Mouse (Mus musculus): ENCODE measurements around the gene Cmpk1. TPM values are rescaled to one million over a fixed set of nuclear protein-coding genes. Genes with fewer than 3 reads are reported as not detected.

The Cmpk1 gene
- polyA plus RNA-seq, 1 experiment: 28.6 TPM

- H3K36me3 ChIP-seq (ENCODE audit: control insufficient read depth, insufficient read depth): peaks cover 23% of the 10 kb centered on the region
- peak within 1 kb of the TSS; percentile 98 for H3ac ChIP-seq (ENCODE audit: control insufficient read depth, insufficient read length, low read depth)
- H3K27me3 ChIP-seq (ENCODE audit: control insufficient read depth, insufficient read depth, insufficient read length): no peaks in the 10 kb centered on the region
- peak within 1 kb of the TSS; percentile 83 for H3K4me3 ChIP-seq (ENCODE audit: insufficient read depth, poor library complexity, severe bottlenecking)
- H3K79me2 ChIP-seq (ENCODE audit: control insufficient read depth, insufficient read depth): peaks cover 44% of the 10 kb centered on the region
- peaks cover 33% of the 10 kb centered on the region for H3K79me3 ChIP-seq (ENCODE audit: low read depth)
- TF ChIP-seq CTCF (IDR thresholded peaks at IDR 0.05; ENCODE audit: control insufficient read depth, insufficient read depth, insufficient read length) (no peak), MYOD1 (IDR thresholded peaks at IDR 0.05; ENCODE audit: control insufficient read depth, insufficient read length, low read depth) (no peak), USF1 (IDR thresholded peaks at IDR 0.05; ENCODE audit: low read depth) (no peak), CEBPB (IDR thresholded peaks at IDR 0.05; ENCODE audit: low read depth) (no peak), FOSL1 (IDR thresholded peaks at IDR 0.05; ENCODE audit: insufficient read depth, low read length, poor library complexity, severe bottlenecking) (no peak), MYOG (IDR thresholded peaks at IDR 0.05; ENCODE audit: control insufficient read depth, extremely low read depth, insufficient read length) (no peak), MAX (IDR thresholded peaks at IDR 0.05) (no peak)
Observed at GRCm38 (mm10) chr4:114999773-115000428, 12.9 kb upstream of the Cmpk1 start, which contains the start of gene Stil. TSS of gene Stil (plus strand) at chr4:115000159.

GRCm38 (mm10) chr4:114999445-114999772 is 12.4 kb upstream of the Cmpk1 start:
- peak overlapping the region; percentile 21 for H3K4me3 ChIP-seq (ENCODE audit: insufficient read depth, poor library complexity, severe bottlenecking)
- peaks cover 18% of the 10 kb centered on the region for H3K36me3 ChIP-seq (ENCODE audit: control insufficient read depth, insufficient read depth)
- H3K79me3 ChIP-seq (ENCODE audit: low read depth): peaks cover 31% of the 10 kb centered on the region
- H3K79me2 ChIP-seq (ENCODE audit: control insufficient read depth, insufficient read depth): peaks cover 42% of the 10 kb centered on the region
- no peak for TF ChIP-seq FOSL1 (IDR thresholded peaks at IDR 0.05; ENCODE audit: insufficient read depth, low read length, poor library complexity, severe bottlenecking)
- TF ChIP-seq MYOD1 (IDR thresholded peaks at IDR 0.05; ENCODE audit: control insufficient read depth, insufficient read length, low read depth): no peak
- TF ChIP-seq CEBPB (IDR thresholded peaks at IDR 0.05; ENCODE audit: low read depth): no peak
- no peak for TF ChIP-seq MAX (IDR thresholded peaks at IDR 0.05)
- TF ChIP-seq MYOG (IDR thresholded peaks at IDR 0.05; ENCODE audit: control insufficient read depth, extremely low read depth, insufficient read length): no peak
- no peak for TF ChIP-seq USF1 (IDR thresholded peaks at IDR 0.05; ENCODE audit: low read depth)
- H3ac ChIP-seq (ENCODE audit: control insufficient read depth, insufficient read length, low read depth): peak overlapping the region; percentile 58
- no peaks in the 10 kb centered on the region for H3K27me3 ChIP-seq (ENCODE audit: control insufficient read depth, insufficient read depth, insufficient read length)

- Histone ChIP-seq H3K79me2 (ENCODE audit: control insufficient read depth, insufficient read depth) (peaks cover 20% of the 10 kb centered on the region), H3K79me3 (ENCODE audit: low read depth) (peaks cover 15% of the 10 kb centered on the region), H3K4me3 (ENCODE audit: insufficient read depth, poor library complexity, severe bottlenecking) (no peak overlapping the region), H3ac (ENCODE audit: control insufficient read depth, insufficient read length, low read depth) (no peak overlapping the region), H3K27me3 (ENCODE audit: control insufficient read depth, insufficient read depth, insufficient read length) (no peaks in the 10 kb centered on the region), H3K36me3 (ENCODE audit: control insufficient read depth, insufficient read depth) (no peaks in the 10 kb centered on the region)
- no peak for TF ChIP-seq CTCF (IDR thresholded peaks at IDR 0.05; ENCODE audit: control insufficient read depth, insufficient read depth, insufficient read length)
- peak; percentile 44 for TF ChIP-seq CEBPB (IDR thresholded peaks at IDR 0.05; ENCODE audit: low read depth)
Observed at GRCm38 (mm10) chr4:114997051-114997450, 10.0 kb upstream of the Cmpk1 start.

- H3ac ChIP-seq (ENCODE audit: control insufficient read depth, insufficient read length, low read depth): no peak overlapping the region
- H3K79me2 ChIP-seq (ENCODE audit: control insufficient read depth, insufficient read depth): no peaks in the 10 kb centered on the region
- H3K36me3 ChIP-seq (ENCODE audit: control insufficient read depth, insufficient read depth): no peaks in the 10 kb centered on the region
- no peak for TF ChIP-seq USF1 (IDR thresholded peaks at IDR 0.05; ENCODE audit: low read depth)
- no peak for TF ChIP-seq FOSL1 (IDR thresholded peaks at IDR 0.05; ENCODE audit: insufficient read depth, low read length, poor library complexity, severe bottlenecking)
- TF ChIP-seq CEBPB (IDR thresholded peaks at IDR 0.05; ENCODE audit: low read depth): no peak
- TF ChIP-seq MYOD1 (IDR thresholded peaks at IDR 0.05; ENCODE audit: control insufficient read depth, insufficient read length, low read depth): no peak
- TF ChIP-seq MYOG (IDR thresholded peaks at IDR 0.05; ENCODE audit: control insufficient read depth, extremely low read depth, insufficient read length): no peak
- TF ChIP-seq MAX (IDR thresholded peaks at IDR 0.05): no peak
- no peak for TF ChIP-seq CTCF (IDR thresholded peaks at IDR 0.05; ENCODE audit: control insufficient read depth, insufficient read depth, insufficient read length)
- H3K79me3 ChIP-seq (ENCODE audit: low read depth): no peaks in the 10 kb centered on the region
- H3K4me3 ChIP-seq (ENCODE audit: insufficient read depth, poor library complexity, severe bottlenecking): no peak overlapping the region
- H3K27me3 ChIP-seq (ENCODE audit: control insufficient read depth, insufficient read depth, insufficient read length): no peaks in the 10 kb centered on the region
Observed at GRCm38 (mm10) chr4:114994218-114994617, 7.2 kb upstream of the Cmpk1 start.

- Histone ChIP-seq H3K79me2 (ENCODE audit: control insufficient read depth, insufficient read depth) (peaks cover 52% of the 10 kb centered on the region), H3K27me3 (ENCODE audit: control insufficient read depth, insufficient read depth, insufficient read length) (no peaks in the 10 kb centered on the region), H3K79me3 (ENCODE audit: low read depth) (peaks cover 49% of the 10 kb centered on the region), H3K4me3 (ENCODE audit: insufficient read depth, poor library complexity, severe bottlenecking) (peak overlapping the region; percentile 55), H3ac (ENCODE audit: control insufficient read depth, insufficient read length, low read depth) (peak overlapping the region; percentile 95), H3K36me3 (ENCODE audit: control insufficient read depth, insufficient read depth) (no peaks in the 10 kb centered on the region)
- no peak for TF ChIP-seq MYOG (IDR thresholded peaks at IDR 0.05; ENCODE audit: control insufficient read depth, extremely low read depth, insufficient read length)
- no peak for TF ChIP-seq MYOD1 (IDR thresholded peaks at IDR 0.05; ENCODE audit: control insufficient read depth, insufficient read length, low read depth)
Observed at GRCm38 (mm10) chr4:114986211-114986590, 840 bp downstream of the Cmpk1 start.

GRCm38 (mm10) chr4:114983020-114983419 is 4.0 kb downstream of the Cmpk1 start:
- H3K27me3 ChIP-seq (ENCODE audit: control insufficient read depth, insufficient read depth, insufficient read length): no peaks in the 10 kb centered on the region
- H3K79me3 ChIP-seq (ENCODE audit: low read depth): peaks cover 70% of the 10 kb centered on the region
- TF ChIP-seq MYOG (IDR thresholded peaks at IDR 0.05; ENCODE audit: control insufficient read depth, extremely low read depth, insufficient read length) (no peak), USF1 (IDR thresholded peaks at IDR 0.05; ENCODE audit: low read depth) (no peak), MAX (IDR thresholded peaks at IDR 0.05) (no peak), FOSL1 (IDR thresholded peaks at IDR 0.05; ENCODE audit: insufficient read depth, low read length, poor library complexity, severe bottlenecking) (no peak), MYOD1 (IDR thresholded peaks at IDR 0.05; ENCODE audit: control insufficient read depth, insufficient read length, low read depth) (no peak)
- H3K79me2 ChIP-seq (ENCODE audit: control insufficient read depth, insufficient read depth): peaks cover 84% of the 10 kb centered on the region
- no peak overlapping the region for H3ac ChIP-seq (ENCODE audit: control insufficient read depth, insufficient read length, low read depth)
- no peaks in the 10 kb centered on the region for H3K36me3 ChIP-seq (ENCODE audit: control insufficient read depth, insufficient read depth)
- H3K4me3 ChIP-seq (ENCODE audit: insufficient read depth, poor library complexity, severe bottlenecking): no peak overlapping the region

Measured in C2C12 (cell line).